Mouse (Mus musculus) megakaryocyte, embryonic 14.5 days (primary cell): ENCODE measurements around the gene Piezo1. TPM values are rescaled to one million over a fixed set of nuclear protein-coding genes. Genes with fewer than 3 reads are reported as not detected.
A peak's percentile ranks its signal among the peaks of the same experiment; 100 is the strongest.
"Not testable (repeated sequence)": the region's sequence is repeated elsewhere in the genome, so short reads cannot be mapped to it uniquely, and the experiment has no call there.

ENCODE experiments used
- H3K27me3 ChIP-seq: replicated peaks from 2 replicates; pipeline ENCODE3; 2012; ENCODE audit warnings: inconsistent platforms
- H3K36me3 ChIP-seq: replicated peaks from 2 replicates; pipeline ENCODE3; 2012; ENCODE audit warnings: low read length, inconsistent platforms, mixed read lengths
- H3K4me1 ChIP-seq: 2 replicates; pipeline ENCODE4 v1.6.1; 2012; ENCODE audit warnings: inconsistent platforms
- H3K4me3 ChIP-seq: replicated peaks from 2 replicates; pipeline ENCODE3; 2012; ENCODE audit warnings: moderate library complexity, mild to moderate bottlenecking, inconsistent platforms
- H3K9me3 ChIP-seq: 2 replicates; pipeline ENCODE4 v1.6.1; 2012; ENCODE audit warnings: inconsistent platforms
- FLI1 ChIP-seq: IDR thresholded peaks from 2 replicates; pipeline ENCODE4 v1.6.1; 2012; ENCODE audit warnings: low read length, inconsistent platforms, mixed read lengths
- GATA1 ChIP-seq: IDR thresholded peaks from 3 replicates; pipeline ENCODE4 v1.6.1; 2012; ENCODE audit warnings: mixed read lengths, low read length, inconsistent platforms, borderline replicate concordance
- polyA plus RNA-seq: library from polyadenylated mRNA; stranded (reverse); fragments of >175 nt; gene quantifications from 2 replicates; pipeline ENCODE4 v1.2.3, GENCODE M21; 2012; ENCODE audit warnings: low replicate concordance; ENCODE audit not compliant: insufficient read depth

The Piezo1 gene
- polyA plus RNA-seq, 1 experiment = 25.0 TPM

DNA sequence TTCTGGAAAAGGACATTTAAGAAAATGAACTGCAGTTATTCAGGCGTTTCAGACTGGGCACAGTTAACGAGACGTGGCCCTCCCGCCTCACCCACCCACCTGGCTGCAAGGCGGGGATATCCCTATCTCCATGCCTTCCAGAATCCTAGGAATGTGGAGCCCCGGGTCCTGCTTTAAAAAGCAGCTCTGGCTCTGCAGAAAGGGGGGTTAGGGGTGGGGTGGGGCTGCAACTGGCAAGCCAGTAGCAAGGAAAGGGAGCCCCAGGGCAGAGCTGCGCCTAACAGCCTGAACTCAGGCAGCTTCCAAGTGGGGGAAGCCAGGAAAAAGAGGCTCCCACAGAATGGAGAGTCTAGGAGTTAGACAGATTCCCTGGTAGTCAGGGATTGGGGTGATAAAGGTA is 28.1 kb upstream of the Piezo1 start:
- TF ChIP-seq FLI1 (no peak), GATA1 (no peak)
- Histone ChIP-seq H3K36me3 (peaks cover 50% of the 10 kb centered on the region), H3K4me1 (peaks cover 59% of the 10 kb centered on the region), H3K4me3 (no peak overlapping the region), H3K27me3 (peaks cover 13% of the 10 kb centered on the region), H3K9me3 (no peaks in the 10 kb centered on the region)

- no peaks in the 10 kb centered on the region for H3K9me3 ChIP-seq
- no peak for TF ChIP-seq FLI1
- no peak for TF ChIP-seq GATA1
- H3K27me3 ChIP-seq = peaks cover 6% of the 10 kb centered on the region
- peaks cover 57% of the 10 kb centered on the region for H3K36me3 ChIP-seq
- H3K4me1 ChIP-seq = peaks cover 56% of the 10 kb centered on the region
- peak overlapping the region; percentile 98 for H3K4me3 ChIP-seq
These were observed 26.0 kb upstream of the Piezo1 start for GRCm38 (mm10) chr8:122577116-122577515.

DNA sequence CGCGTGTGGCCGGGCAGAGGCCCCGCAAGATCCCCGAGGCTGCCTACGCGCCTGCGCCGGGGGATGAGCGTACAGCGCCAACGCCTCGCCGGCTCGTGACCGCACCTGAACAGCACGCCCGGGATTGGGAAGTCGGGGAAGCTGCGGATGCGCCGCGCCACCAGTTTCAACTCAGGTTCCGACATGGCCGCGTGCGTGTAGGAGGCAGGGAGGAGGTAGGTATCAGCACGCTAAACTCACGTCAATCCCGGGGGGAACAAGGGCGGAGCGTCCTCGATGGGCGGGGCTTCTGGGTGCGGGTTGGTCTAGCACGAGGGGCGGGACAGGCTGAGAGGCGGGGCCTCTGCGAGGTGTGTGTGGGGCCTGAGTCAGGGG is 25.5 kb upstream of the Piezo1 start, which contains the start of gene Aprt:
Aprt (minus strand) TSS at position 262 of the 375 bp plus-strand sequence.
- no peaks in the 10 kb centered on the region for H3K9me3 ChIP-seq
- H3K27me3 ChIP-seq = peaks cover 6% of the 10 kb centered on the region
- TF ChIP-seq FLI1 (no peak), GATA1 (no peak)
- H3K36me3 ChIP-seq = peaks cover 61% of the 10 kb centered on the region
- peaks cover 61% of the 10 kb centered on the region for H3K4me1 ChIP-seq
- H3K4me3 ChIP-seq = peak within 1 kb of the TSS; percentile 98

- H3K4me1 ChIP-seq = peaks cover 62% of the 10 kb centered on the region
- TF ChIP-seq GATA1 (no peak), FLI1 (no peak)
- no peaks in the 10 kb centered on the region for H3K9me3 ChIP-seq
- peak overlapping the region; percentile 98 for H3K4me3 ChIP-seq
- H3K36me3 ChIP-seq = peaks cover 63% of the 10 kb centered on the region
- H3K27me3 ChIP-seq = peaks cover 3% of the 10 kb centered on the region
These were observed 24.9 kb upstream of the Piezo1 start for GRCm38 (mm10) chr8:122575735-122576647.

DNA sequence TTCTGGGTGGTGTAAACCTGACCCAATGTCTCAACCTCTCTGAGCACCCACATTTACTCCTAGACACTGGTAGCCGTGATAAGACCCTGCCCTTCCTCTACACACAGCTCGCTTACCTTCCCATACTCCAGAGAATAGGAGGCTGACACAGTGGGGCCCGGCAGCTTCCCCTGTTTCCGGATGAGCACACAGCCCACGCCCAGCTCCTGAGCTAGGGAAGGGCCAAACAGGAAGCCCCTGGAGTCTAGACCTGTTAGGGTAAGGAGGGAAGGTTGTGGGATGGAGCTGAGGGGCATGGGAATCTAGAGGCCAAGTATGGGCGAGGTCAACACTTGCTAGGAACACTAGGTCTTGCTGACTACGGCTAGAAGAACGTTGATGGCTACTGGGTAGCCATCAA is 24.2 kb upstream of the Piezo1 start:
- no peaks in the 10 kb centered on the region for H3K9me3 ChIP-seq
- peaks cover 59% of the 10 kb centered on the region for H3K4me1 ChIP-seq
- H3K4me3 ChIP-seq = peak overlapping the region; percentile 98
- peaks cover 68% of the 10 kb centered on the region for H3K36me3 ChIP-seq
- peaks cover 2% of the 10 kb centered on the region for H3K27me3 ChIP-seq
- TF ChIP-seq GATA1 = no peak
- TF ChIP-seq FLI1 = no peak

GRCm38 (mm10) chr8:122574667-122575251 is 23.6 kb upstream of the Piezo1 start:
- Histone ChIP-seq H3K4me3 (peak overlapping the region; percentile 98), H3K4me1 (peaks cover 61% of the 10 kb centered on the region), H3K36me3 (peaks cover 72% of the 10 kb centered on the region), H3K27me3 (peaks cover under 1% of the 10 kb centered on the region), H3K9me3 (no peaks in the 10 kb centered on the region)
- TF ChIP-seq FLI1 (no peak), GATA1 (no peak)

GRCm38 (mm10) chr8:122574264-122574663 is 23.1 kb upstream of the Piezo1 start:
- Histone ChIP-seq H3K4me3 (peak overlapping the region; percentile 98), H3K4me1 (peaks cover 63% of the 10 kb centered on the region), H3K36me3 (peaks cover 75% of the 10 kb centered on the region), H3K9me3 (no peaks in the 10 kb centered on the region), H3K27me3 (no peaks in the 10 kb centered on the region)
- TF ChIP-seq GATA1 (no peak), FLI1 (no peak)

DNA sequence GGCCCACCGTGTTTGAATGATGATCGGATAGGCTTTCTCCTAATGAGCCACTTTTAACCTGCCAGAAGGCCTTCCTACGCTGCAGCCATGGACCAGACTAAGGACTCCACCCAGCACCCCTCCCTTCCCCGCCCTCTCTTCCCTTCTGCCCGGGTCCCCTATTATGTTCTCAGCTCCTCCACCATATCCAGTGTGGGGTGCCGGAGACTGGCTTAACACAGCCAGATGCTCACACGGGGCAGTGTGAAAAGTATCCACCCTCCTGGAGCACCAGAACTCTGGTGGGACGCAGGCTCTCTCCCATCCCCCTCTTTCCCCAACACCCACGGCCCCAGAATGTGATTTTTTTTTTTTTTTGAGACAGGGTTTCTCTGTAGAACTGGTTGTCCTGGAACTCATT is 22.4 kb upstream of the Piezo1 start:
- Histone ChIP-seq H3K4me1 (peaks cover 68% of the 10 kb centered on the region), H3K27me3 (no peaks in the 10 kb centered on the region), H3K36me3 (peaks cover 72% of the 10 kb centered on the region), H3K9me3 (no peaks in the 10 kb centered on the region), H3K4me3 (no peak overlapping the region)
- TF ChIP-seq FLI1 = no peak
- no peak for TF ChIP-seq GATA1

- not testable (repeated sequence) for H3K9me3 ChIP-seq, H3K4me3 ChIP-seq, H3K27me3 ChIP-seq
- H3K36me3 ChIP-seq = peaks cover 68% of the 10 kb centered on the region
- H3K4me1 ChIP-seq = peaks cover 66% of the 10 kb centered on the region
These were observed 22.0 kb upstream of the Piezo1 start for GRCm38 (mm10) chr8:122573176-122573575.

- H3K4me3 ChIP-seq = no peak overlapping the region
- H3K9me3 ChIP-seq = no peaks in the 10 kb centered on the region
- H3K27me3 ChIP-seq = no peaks in the 10 kb centered on the region
- H3K4me1 ChIP-seq = peaks cover 66% of the 10 kb centered on the region
- TF ChIP-seq GATA1 (no peak), FLI1 (no peak)
- H3K36me3 ChIP-seq = peaks cover 66% of the 10 kb centered on the region
These were observed 21.6 kb upstream of the Piezo1 start for GRCm38 (mm10) chr8:122572751-122573150.
